ENCODE assay signal across 9 mouse cellular contexts in genomic region chr16:93292181-93292834, GRCm38 (mm10).
DNase-seq lines count a peak whose midpoint lies in the region; ATAC-seq and TF ChIP-seq lines count a peak whose summit lies in the region.
"Had no signal": no experiment of that assay in that cellular context is flagged by ENCODE, and none has a peak within 500 bp of the region (broad histone marks: within the 10 kb centered on the region; RNA-seq: fewer than 3 reads in every experiment).

No protein-coding gene starts in this region.

- no peak for TF ChIP-seq CTCF in lung, embryonic 14.5 days (IDR thresholded peaks at IDR 0.05; ENCODE audit: low read depth)

- H3K36me3 ChIP-seq in lung, embryonic 14.5 days (ENCODE audit: insufficient read depth), result no peaks in the 10 kb centered on the region
- H3K36me3 ChIP-seq in hindbrain, embryonic 13.5 days, result no peaks in the 10 kb centered on the region
- H3K36me3 ChIP-seq in lung, embryonic 16.5 days (ENCODE audit: control insufficient read depth, insufficient read depth, low read length), result no peaks in the 10 kb centered on the region

- 41% methylated on average over 14 of the region's 14 CpGs for WGBS in lung, embryonic 14.5 days
- WGBS in hindbrain, embryonic 13.5 days, result 27% methylated on average over 14 of the region's 14 CpGs
- WGBS in lung, embryonic 16.5 days, result 39% methylated on average over 14 of the region's 14 CpGs

- peak; percentile 74 for DNase-seq in lung, embryonic 14.5 days
- DNase-seq in lung, postnatal 14 days, result no peak
- DNase-seq in thymus, postnatal 14 days, result peak; percentile 42
- no peak for DNase-seq in natural killer cell, adult 2 months (ENCODE audit: low spot score in 2 of 2)
- DNase-seq in adrenal gland, postnatal 36 days, result no peak
- no peak for DNase-seq in left cerebral cortex, adult 9 months (ENCODE audit: low spot score in 2 of 2)

- no peaks in the 10 kb centered on the region for H3K4me1 ChIP-seq in lung, embryonic 14.5 days (ENCODE audit: insufficient read depth)
- H3K4me1 ChIP-seq in hindbrain, embryonic 13.5 days (replicated peaks), result peaks cover 14% of the 10 kb centered on the region
- no peaks in the 10 kb centered on the region for H3K4me1 ChIP-seq in lung, embryonic 16.5 days (replicated peaks; ENCODE audit: control insufficient read depth, insufficient read depth, low read length)

- H3K4me3 ChIP-seq in lung, embryonic 14.5 days (ENCODE audit: low read depth, low read length), result no peak overlapping the region
- no peak overlapping the region for H3K4me3 ChIP-seq in hindbrain, embryonic 13.5 days
- no peak overlapping the region for H3K4me3 ChIP-seq in lung, embryonic 16.5 days (ENCODE audit: low read length)

- peak overlapping the region; percentile 91 for H3K27ac ChIP-seq in lung, embryonic 14.5 days (ENCODE audit: low read depth)
- no peak overlapping the region for H3K27ac ChIP-seq in hindbrain, embryonic 13.5 days
- peak overlapping the region; percentile 84 for H3K27ac ChIP-seq in lung, embryonic 16.5 days (ENCODE audit: low read length)
- H3K27ac ChIP-seq: liver, embryonic 14.5 days had no signal

- no peaks in the 10 kb centered on the region for H3K9me3 ChIP-seq in lung, embryonic 14.5 days (ENCODE audit: low read depth, low read length)
- H3K9me3 ChIP-seq in hindbrain, embryonic 13.5 days, result no peaks in the 10 kb centered on the region
- H3K9me3 ChIP-seq in lung, embryonic 16.5 days (ENCODE audit: control insufficient read depth, low read length), result no peaks in the 10 kb centered on the region

- ATAC-seq in lung, embryonic 14.5 days (ENCODE audit: insufficient read depth), result peak; percentile 84
- no peak for ATAC-seq in hindbrain, embryonic 13.5 days (ENCODE audit: low FRiP score)
- peak; percentile 82 for ATAC-seq in lung, embryonic 16.5 days (ENCODE audit: low read depth)

- peak overlapping the region; percentile 35 for H3K4me2 ChIP-seq in lung, embryonic 14.5 days
- 0 out of 2 replicates have a peak overlapping the region, but pooled peaks have one; percentile 15 for H3K4me2 ChIP-seq in hindbrain, embryonic 13.5 days
- peak overlapping the region; percentile 29 for H3K4me2 ChIP-seq in lung, embryonic 16.5 days (ENCODE audit: low read depth, low read length)

- H3K9ac ChIP-seq in lung, embryonic 14.5 days, result no peak overlapping the region
- H3K9ac ChIP-seq in hindbrain, embryonic 13.5 days, result no peak overlapping the region
- peak overlapping the region; percentile 8; the same call in 1 of the 2 replicates for H3K9ac ChIP-seq in lung, embryonic 16.5 days (ENCODE audit: low read length)
- H3K9ac ChIP-seq: liver, embryonic 14.5 days had no signal

- no peaks in the 10 kb centered on the region for H3K27me3 ChIP-seq in lung, embryonic 14.5 days (ENCODE audit: insufficient read depth, low read length)
- H3K27me3 ChIP-seq in hindbrain, embryonic 13.5 days, result peaks cover 70% of the 10 kb centered on the region
- no peaks in the 10 kb centered on the region for H3K27me3 ChIP-seq in lung, embryonic 16.5 days (ENCODE audit: control insufficient read depth, insufficient read depth, low read depth, low read length)

Comparison
In these comparisons a context has a peak if more than half of its experiments do, and no peak if none do; other contexts are left out.
1. DNase-seq: peak in lung, embryonic 14.5 days (single experiment) and thymus, postnatal 14 days (single experiment); none in lung, postnatal 14 days (single experiment), natural killer cell, adult 2 months (0 of 2), adrenal gland, postnatal 36 days (0 of 2) and left cerebral cortex, adult 9 months (0 of 2).
2. Peak in every context shown above with its lines, with median percentiles within 50 percentile points of each other: H3K4me2 ChIP-seq.